Mouse (Mus musculus) spleen, adult 2 months (tissue): ENCODE results near the gene Map4k4.

Source experiments
- CTCF ChIP-seq: fragments of 200-500 bp; IDR thresholded peaks from 2 replicates; pipeline ENCODE4 v1.5.1; 2011; ENCODE audit warnings: mild to moderate bottlenecking, inconsistent platforms; ENCODE audit not compliant: insufficient read depth, insufficient read length, insufficient replicate concordance; ENCODE audit errors: extremely low read depth
- POLR2A ChIP-seq: fragments of 200-500 bp; IDR thresholded peaks from 2 replicates; pipeline ENCODE4 v1.6.1; 2011; ENCODE audit warnings: low read depth, low read length, inconsistent platforms

- TF ChIP-seq POLR2A, result no peak
- no peak for TF ChIP-seq CTCF
Observed at GRCm38 (mm10) chr1:39964427-39964826, 63.7 kb downstream of the Map4k4 start.
